Mouse (Mus musculus) kidney, postnatal 36 days (tissue): ENCODE measurements around the gene H2-Q10.
"Not testable (repeated sequence)": the region's sequence is repeated elsewhere in the genome, so short reads cannot be mapped to it uniquely, and the experiment has no call there.

ENCODE experiments used
- DNase-seq, 2 experiments: peaks; one replicate each; pipeline ENCODE4 v3.0.0; 2021 to 2022; ENCODE audit warnings: mixed read lengths in 2 of 2

Gene H2-Q10

DNA sequence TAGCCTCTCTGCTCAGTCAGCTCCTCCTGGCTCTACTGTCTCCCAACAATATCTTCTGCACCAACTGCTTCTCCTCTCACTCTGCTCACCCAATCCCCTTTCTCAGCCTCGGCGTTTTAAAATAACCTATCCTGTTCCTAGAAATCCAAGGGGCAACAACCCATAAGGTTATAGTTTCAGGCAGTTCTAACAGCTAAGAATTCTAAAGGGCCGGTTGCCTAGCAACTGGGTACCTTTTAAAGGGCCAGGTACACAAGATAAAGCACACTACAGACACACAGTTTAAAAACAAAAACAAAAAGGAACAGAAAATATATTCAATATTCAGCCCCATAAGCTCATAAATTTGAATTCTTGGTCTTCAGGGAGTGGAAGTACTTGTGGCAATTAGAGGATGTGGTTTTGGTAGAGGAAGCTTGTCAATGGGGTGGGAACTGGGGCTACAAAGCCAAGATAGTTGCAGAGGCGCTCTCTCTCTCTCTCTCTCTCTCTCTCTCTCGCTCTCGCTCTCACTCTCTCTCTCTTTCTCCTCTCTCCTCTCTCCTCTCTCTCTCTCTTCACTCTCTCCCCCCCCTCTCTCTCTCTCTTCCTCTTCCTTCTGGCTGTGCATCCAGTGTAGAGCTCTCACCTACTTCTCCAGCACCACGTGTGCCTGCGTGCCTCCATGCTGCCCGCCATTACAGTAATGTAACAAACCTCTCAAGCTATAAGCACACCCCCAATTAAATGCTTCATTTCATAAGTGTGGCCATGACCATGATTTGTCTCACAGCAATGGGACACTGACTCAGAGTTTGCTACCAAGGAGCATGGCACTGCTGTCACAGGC lies 9.2 kb upstream of the H2-Q10 start:
- DNase-seq, result not testable (repeated sequence)

DNA sequence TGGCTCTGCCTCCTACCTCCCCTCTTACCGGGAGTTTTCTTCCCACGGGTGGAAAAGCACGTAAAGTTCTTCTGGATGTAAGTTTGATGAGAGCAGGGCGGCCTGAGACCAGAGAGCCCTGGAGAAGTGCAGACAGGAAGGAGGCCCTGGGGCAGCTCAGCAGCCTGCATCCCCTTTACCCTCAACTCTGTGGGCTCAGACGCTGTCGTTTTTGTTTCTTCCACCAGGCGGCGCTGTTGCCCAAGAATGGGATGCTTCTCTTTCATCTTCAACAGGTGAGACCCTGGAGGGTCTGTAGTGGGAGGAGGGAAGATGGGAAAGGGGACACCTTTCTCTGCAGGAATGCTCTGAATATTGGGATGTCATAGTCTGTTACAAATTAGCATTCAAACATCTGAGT lies 4.2 kb upstream of the H2-Q10 start:
- DNase-seq, result peak in 1 of 2 experiments; percentile 35

DNA sequence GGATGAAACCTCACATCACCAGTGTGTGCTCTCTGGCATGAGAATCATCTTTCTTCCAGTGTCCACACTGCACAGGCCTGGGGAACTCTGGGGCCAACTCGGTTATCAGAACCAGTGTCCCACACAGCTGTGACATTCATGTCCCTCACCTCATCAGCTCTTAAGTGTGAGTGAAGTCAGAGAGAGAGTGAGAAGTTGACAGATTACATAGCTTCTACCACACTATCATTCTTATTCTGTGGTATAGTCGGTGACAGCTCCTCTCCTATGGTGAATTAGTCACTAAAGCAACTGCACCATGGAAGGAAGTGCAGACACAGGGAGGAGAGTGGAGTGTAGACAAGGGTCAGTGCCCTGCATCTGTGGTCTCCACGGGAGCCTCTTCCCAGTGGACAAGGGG lies 953 bp upstream of the H2-Q10 start:
- DNase-seq, result not testable (repeated sequence)

DNA sequence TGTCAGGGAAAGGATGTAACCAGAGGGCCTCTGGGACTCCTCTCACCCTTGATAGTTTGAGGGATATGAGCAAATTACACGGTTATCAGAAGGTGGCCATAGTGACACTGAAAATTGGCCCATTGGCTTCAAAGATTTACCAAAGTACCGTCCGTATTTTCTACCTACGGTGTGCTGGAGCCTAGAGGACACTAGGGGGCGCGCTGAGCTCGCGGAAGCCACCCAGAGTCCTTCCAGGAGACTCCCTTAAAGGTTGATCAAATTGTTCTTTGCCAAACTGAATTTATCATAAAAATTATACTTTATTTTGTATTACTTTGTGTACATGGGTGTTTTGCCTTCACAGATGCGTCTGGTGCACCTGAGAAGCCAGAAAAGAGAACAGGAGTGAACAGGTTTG lies 14.2 kb downstream of the H2-Q10 start:
- peak; percentile 42 to 82 for DNase-seq

DNA sequence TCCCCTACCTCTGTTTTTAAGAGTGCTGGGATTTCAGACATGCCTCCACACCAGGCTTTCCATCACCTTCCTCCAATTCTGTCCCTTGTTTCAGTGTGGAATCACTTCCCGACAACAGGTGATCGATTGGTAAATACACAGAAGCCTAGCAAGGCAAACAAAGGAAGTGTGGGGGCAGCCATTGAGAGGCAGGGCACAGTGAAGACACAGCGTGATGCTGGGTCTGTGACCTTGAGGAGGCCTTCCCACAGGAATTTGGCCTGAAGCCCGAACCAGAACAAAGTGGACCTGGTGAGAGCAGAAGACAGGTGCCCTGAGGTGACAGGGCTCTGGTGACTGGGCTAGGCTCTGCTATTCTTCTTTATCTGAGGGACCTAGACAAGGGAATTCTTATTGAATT lies 15.8 kb downstream of the H2-Q10 start:
- peak in 1 of 2 experiments; percentile 11 for DNase-seq

DNA sequence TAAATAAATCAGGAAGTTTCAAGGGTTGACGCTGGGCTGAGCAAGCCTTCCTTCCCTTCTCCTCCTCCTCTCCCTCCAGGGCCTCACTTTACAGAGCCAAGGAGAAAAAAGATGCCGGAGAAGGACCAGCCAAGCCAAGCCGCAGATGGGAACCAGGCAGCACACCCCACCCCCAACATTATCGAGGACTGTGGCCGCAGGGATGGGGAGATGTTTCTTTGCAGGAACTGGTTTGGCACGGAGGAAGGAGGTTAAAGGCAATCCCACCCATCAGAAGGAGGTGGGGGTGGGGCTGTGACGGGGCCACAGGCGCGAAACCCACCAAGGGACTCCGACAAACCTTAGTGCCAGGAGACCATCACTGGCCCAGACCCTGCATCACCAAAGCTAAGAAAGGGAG lies 16.8 kb downstream of the H2-Q10 start:
- DNase-seq, result no peak

DNA sequence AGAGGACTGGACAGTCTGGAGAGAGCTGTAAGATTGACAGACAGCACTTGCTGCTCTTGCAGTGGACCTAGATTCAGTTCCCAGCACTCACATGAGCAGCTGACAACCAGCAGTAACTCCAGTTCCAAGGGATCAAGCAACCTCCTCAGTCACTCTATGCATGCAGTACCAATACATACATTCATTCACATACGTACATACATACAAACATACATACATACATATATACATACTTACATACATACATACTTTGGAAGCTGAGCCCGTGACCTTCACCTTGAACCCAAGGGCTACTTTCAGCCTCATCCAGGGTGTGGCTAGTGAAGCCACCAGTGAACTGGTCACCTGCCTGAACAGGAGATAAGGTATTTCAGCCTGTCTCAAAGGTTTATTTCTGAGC lies 18.2 kb downstream of the H2-Q10 start:
- no peak for DNase-seq

DNA sequence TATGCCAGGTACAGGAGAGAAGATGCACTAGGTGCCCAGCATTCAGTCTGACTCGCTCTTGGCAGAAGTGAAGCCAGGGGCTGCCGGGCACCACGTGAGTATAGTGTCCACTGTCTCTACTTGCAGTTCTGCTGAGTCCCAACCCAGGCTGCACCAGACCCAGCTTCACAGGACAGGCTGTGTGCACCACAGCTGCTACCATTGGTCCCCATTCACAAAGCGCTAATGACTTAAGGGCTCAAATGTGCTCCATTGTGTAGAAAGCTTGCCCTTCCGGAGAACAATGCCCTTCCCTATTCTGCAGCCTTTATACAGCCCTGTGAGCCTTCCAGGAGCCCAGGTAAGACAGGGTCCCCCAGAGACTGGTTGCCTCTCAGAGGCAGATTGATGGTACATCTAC lies 20.4 kb downstream of the H2-Q10 start:
- DNase-seq, result no peak

DNA sequence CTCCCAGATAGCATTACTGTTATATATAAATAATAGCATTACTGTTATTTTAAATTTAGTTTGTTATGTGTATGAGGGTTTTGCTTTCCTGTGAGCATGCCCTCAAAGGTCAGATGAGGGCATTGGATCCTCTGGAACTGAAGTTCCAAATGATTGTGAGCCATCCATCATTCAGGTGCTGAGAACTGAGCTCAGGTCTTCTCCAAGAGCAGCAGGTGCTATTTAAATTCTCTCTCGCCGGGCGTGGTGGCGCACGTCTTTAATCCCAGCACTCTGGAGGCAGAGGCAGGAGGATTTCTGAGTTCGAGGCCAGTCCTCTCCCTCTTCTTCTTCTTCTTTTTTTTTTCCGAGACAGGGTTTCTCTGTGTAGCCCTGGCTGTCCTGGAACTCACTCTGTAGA lies 27.2 kb downstream of the H2-Q10 start:
- DNase-seq, result no peak

DNA sequence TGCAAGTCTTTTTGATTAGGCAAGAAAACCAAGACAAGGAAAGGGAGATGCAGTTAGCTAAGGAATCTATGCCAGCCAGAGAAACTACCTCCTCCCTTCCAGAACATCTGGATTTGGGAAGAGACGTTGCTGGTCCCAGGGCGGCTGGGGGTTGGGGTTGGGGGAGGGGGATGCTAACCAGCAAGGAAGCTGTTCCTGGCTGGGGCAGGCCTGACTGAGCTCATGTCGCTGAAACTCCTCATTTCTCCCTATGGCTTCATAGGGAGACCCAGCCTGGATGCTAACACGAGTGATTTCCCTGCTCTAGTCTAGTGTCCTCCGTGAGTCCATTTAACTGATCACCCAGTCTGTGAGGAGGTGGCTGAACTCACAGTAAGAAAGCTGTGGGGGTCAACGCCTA lies 32.3 kb downstream of the H2-Q10 start:
- DNase-seq, result no peak

DNA sequence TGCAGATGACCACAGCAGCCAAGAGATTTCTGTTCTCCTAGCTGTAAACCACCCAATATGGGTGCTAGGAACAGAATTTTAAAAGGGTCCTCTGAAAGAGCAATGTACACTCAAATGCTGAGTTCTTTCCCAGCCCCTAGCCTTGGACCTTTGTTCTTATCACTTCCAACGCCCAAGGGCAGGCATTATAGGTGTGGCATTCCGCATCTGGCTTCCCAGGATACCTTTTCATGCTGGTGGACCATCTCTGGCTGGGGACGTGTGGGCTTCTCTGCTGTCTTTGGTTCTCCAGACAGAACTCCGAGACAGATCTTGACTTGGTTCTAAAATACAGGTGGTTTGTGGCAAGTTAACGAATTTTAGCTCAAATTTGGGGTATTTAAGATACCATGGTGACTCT lies 32.9 kb downstream of the H2-Q10 start:
- no peak for DNase-seq

DNA sequence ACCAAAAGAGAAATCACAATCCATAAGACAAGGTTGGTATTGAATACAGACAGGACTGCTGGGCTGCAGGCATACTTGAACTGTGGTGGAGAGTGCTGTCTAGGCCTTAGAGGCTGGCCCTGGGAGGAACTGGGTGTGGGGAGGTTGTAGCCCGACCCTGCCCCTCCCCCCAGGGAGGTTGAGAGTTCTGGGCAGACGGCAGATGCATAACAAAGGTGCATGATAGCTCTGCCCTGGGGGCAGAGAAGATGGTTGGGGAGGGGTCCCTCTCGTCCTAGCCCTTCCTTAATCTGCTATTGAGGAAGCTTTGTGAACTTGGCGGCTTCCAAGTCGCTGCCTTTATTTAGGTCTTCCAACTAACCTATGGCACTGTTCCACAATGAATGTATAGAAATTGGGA lies 34.0 kb downstream of the H2-Q10 start:
- DNase-seq, result no peak

DNA sequence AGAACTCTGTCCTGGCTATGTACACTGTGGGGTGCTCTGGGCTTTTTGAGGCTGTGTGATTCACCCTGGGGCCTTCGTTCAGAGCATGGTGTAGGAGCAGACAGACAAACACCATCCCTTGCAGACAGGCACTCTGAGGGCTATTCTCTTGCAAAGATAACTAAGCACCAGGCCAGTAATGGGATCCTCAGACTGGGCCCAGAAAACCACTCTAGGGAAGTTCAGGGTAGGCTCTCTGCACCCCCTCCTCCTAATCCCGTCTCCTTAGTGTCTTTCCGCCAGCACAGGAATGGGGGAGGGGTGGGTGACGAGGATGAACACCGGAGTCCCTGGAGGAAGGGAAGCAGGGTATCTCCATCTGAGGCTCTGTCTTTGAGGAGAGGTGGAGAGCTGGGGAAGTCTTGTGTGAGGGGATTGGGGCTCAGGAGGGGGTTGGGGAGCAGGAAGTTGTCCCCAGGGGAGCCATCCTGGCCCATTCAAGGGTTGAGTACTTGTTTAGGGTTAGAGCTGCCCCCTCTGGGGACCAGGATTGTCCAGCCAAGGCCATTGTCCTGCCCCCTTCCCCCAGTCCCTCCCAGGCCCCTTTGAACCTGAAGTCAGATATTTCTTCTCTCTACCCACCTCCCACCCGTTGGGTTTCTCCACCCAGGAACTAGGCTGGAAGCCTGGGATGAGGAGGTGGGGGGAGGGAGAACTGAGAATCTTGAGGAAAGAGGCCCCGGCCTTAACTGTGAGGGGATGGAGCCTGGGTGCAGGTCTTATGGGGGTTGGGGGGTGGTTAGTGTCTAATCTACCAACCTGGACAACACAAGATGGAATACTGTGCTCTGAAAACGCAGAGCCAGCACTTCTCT lies 35.0 kb downstream of the H2-Q10 start:
- no peak for DNase-seq

DNA sequence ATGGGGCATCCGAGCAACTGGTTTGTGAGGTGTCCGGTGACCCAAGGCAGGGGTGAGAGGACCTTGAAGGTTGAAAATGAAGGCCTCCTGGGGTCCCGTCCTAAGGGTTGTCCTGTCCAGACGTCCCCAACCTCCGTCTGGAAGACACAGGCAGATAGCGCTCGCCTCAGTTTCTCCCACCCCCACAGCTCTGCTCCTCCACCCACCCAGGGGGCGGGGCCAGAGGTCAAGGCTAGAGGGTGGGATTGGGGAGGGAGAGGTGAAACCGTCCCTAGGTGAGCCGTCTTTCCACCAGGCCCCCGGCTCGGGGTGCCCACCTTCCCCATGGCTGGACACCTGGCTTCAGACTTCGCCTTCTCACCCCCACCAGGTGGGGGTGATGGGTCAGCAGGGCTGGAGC lies 35.9 kb downstream of the H2-Q10 start, which contains the start of gene Pou5f1:
Gene Pou5f1, plus strand, starts transcription at position 243 of the 400 bp plus-strand sequence.
- no peak for DNase-seq

DNA sequence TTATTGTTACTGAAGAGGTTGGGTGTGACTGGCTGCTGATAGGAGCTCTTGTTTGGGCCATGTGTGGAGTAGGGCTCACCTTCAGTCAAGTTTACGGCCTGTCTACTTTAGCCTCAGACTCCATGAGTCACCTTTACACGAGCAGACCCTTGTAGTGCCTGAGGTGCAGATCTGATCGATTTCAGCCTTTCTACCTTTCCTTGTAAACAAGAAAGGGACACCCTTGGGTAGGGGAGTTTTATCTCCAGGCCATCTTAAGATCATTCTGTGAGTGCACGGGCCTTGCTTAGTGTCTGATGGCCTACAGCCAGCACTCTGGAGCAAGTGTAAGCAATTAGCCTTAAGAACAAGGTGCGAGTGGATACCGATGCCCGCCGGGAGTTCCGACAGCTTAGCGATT lies 37.0 kb downstream of the H2-Q10 start:
- DNase-seq, result no peak

DNA sequence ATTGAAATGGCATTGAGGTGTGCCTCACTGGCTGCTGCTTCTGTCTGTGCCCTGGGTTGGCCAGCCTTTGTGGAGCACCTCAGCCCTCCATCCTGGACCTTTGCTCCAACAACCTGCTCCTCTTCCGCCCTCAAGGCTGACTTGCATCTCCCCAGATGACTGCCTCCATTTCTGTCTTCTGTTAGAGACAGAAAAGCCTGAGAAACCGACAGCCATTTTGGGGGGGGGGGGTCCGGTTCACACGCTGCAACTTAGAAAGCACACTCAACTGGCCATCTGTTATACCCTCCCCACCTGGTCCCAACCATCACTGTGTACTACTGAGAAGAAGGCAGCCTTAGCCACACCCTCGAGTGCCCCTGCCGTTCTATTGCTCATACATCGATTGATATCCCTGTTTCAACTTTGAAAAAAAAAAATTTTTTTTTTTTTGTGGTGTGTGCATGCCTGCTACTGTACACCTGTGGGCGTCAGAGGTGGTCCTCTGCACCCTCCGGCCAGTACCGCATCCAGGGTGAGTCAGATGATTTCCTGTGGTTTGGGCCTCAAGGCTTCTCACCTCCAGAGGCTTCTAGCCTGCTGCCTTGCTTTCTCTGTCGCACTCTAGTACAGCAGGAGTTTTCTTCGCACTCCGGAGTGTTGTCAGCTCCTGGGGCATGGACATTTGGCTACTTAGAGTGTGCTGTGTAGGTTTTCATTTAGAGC lies 37.8 kb downstream of the H2-Q10 start:
- DNase-seq, result no peak

DNA sequence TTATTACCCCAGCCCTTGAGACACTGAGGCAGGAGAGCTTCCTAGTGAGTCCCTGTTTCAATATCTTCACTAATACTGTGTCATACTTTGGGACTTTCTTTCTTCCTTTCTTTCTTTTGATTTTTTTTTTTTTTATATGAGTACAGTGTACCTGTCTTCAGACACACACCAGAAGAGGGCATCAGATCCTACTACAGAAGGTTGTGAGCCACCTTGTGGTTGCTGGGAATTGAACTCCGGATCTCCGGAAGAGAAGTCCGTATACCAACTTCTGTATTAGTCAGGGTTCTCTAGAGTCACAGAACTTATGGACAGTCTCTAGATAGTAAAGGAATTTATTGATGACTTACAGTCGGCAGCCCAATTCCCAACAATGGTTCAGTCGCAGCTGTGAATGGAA lies 38.4 kb downstream of the H2-Q10 start:
- not testable (repeated sequence) for DNase-seq

DNA sequence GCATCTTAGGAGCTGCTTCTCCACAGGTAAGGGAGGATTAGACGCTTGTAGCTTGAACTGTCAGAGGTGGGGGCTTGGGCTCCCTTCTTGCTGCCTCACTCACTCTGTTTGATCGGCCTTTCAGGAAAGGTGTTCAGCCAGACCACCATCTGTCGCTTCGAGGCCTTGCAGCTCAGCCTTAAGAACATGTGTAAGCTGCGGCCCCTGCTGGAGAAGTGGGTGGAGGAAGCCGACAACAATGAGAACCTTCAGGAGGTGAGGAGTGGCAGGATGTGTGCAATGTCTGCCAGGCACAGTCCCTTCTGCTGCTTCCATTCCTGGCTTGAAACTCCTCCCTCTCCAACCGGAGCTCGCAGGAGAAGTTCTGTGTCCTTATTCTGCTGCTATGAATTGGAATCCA lies 39.4 kb downstream of the H2-Q10 start:
- DNase-seq, result peak in 1 of 2 experiments; percentile 56

DNA sequence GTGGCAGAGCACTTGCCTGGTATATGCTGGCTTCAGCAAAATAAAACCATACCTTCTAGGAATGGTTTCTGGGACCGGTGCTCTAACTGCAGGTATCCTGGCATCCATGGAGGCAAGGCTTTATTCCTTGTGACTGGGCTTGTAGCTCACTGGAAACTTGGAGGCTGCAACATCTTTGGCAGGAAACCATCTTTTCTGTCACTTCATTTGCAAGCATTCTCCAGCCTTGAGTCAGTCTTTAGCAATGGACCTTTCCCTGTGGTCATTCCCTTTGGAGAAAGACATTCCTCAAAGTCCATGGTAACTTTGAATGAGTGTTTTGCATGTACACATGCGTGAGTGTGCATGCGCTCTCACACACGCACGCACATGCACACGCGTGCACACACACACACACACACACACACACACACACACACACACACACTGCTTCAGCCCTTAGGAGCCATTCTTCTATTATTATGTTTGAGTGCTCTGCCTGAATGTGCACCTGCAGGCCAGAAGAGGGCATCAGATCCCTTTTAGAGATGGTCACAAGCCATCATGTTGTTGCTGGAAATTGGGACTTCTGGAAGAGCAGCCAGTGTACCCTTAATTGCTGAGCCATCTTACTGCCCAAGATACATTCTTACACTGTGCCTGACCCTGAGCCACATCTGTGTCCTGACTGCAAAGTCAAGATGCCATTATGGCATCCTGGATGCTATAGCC lies 43.2 kb downstream of the H2-Q10 start:
- DNase-seq, result no peak

DNA sequence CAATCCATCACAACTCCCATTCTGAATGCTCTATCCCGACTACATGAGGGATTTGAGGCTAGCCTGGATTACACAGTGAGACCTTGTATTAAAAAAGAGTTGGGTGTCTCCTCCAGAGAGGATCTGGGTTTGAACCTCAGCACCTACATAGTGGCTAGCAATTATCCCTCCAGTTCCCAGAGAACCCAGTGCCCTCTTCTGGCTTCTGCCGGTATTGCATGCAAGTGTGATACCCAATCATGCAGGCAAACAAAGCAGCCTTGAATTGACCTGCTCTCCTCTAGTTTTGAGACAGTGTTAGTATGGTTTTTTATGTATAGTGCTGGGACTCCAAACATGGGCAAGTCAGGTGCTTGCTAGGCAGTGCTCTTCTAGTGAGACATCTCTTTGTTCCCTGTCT lies 44.0 kb downstream of the H2-Q10 start:
- DNase-seq, result peak; percentile 74 to 92

DNA sequence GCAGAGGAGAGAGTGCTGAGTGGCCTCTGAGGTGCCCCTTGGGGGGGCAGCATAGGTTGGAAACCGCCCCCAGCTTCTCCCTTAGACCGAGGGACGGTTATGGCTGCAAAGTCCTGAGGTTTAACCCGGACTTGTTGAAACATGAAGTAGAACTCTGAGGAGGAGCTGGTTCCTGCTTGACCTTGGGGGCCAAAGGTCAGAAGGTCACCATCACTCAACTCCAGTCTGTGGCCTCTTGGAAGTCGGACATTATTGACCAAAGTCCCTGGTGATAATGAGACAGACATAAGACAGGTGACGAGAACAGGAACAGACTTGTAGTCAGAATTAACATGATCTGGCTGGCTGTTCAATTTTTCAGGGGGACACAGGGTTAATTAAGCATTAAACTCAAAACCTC lies 44.9 kb downstream of the H2-Q10 start:
- no peak for DNase-seq

DNA sequence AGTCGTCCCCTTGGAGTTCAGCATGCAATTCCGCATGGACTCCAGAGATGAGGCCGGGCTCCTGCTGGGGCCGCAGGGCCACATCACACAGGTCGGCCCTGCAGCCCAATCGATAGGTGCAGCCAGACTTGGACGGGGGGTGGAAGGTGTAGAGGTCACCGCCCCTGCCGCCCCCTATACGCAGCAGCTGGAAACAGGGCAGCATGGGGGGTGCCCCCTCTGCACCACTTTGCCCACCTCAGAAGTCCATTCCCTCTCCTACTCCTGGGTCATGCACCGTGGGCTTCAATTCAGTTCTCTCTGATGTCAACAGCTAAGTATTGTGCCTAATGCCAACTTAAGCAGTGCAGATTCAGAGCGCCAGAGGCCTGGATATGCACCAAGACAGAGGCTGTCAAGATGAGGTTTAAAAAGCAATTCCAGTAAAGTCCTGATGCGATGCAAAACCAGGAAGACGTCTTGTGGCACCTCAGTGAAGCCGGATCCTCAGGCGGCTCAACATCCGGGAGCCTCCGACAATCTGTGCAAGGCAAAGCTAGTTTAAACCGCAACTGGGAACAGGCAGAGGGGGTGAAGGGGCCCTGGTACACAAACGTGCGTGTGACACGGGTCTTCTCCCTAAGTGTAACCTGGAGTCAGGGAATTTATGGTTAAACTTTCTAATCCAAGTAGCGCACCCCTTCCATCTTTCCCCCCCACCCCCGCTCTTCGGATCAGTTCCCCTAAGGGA lies 46.2 kb downstream of the H2-Q10 start:
- DNase-seq, result peak; percentile 13 to 43
